Mouse (Mus musculus) heart, embryonic 16.5 days (tissue): ENCODE measurements at regions not wholly inside any gene's neighbourhood (a gene's known extent, or its start where the extent isn't known, plus 50 kb on each side); places are given as distances from the start of the nearest gene placed in this dataset.

ENCODE experiments used
- ATAC-seq: fragments of 200-750 bp; cut with Nextera tagmentation; replicated peaks from 2 replicates; pipeline ENCODE4 v1.8.0; 2017; ENCODE audit warnings: moderate number of reproducible peaks; ENCODE audit not compliant: insufficient read depth, low FRiP score; ENCODE audit errors: extremely low read depth
- H3K27ac ChIP-seq: fragments of 300-500 bp; sonication (generic); 2 replicates; pipeline ENCODE4 v1.5.1; 2014; ENCODE audit warnings: mild to moderate bottlenecking, low read length, control low read depth, moderate library complexity
- H3K27me3 ChIP-seq: fragments of 300-500 bp; sonication (generic); 2 replicates; pipeline ENCODE4 v1.6.1; 2014; ENCODE audit warnings: low read length, mixed read lengths; ENCODE audit not compliant: control insufficient read depth, insufficient read depth
- H3K36me3 ChIP-seq: fragments of 300-500 bp; sonication (generic); 2 replicates; pipeline ENCODE4 v1.6.1; 2014; ENCODE audit not compliant: control insufficient read depth, insufficient read depth
- H3K4me1 ChIP-seq: fragments of 300-500 bp; sonication (generic); 2 replicates; pipeline ENCODE4 v1.6.1; 2014; ENCODE audit warnings: low read length, mixed read lengths; ENCODE audit not compliant: control insufficient read depth, insufficient read depth
- H3K4me2 ChIP-seq: fragments of 300-500 bp; sonication (generic); 2 replicates; pipeline ENCODE4 v1.6.1; 2014; ENCODE audit warnings: low read depth, mild to moderate bottlenecking, control low read depth, low read length
- H3K4me3 ChIP-seq: fragments of 300-500 bp; sonication (generic); 2 replicates; pipeline ENCODE4 v1.5.1; 2014; ENCODE audit warnings: mild to moderate bottlenecking, control low read depth, low read length
- H3K9ac ChIP-seq: fragments of 300-500 bp; sonication (generic); 2 replicates; pipeline ENCODE4 v1.6.1; 2014; ENCODE audit warnings: low read length, control low read depth
- H3K9me3 ChIP-seq: fragments of 300-500 bp; sonication (generic); replicated peaks from 2 replicates; pipeline ENCODE4 v1.6.1; 2016; ENCODE audit warnings: low read length; ENCODE audit not compliant: control insufficient read depth
- WGBS: fragments of 180-500 bp; shearing (Covaris S2); extraction: QIAGEN DNeasy Blood & Tissue Kit; methylation state at CpG from one replicate; pipeline ENCODE4 v1.1.7; 2014; 5-methylcytosine and 5-hydroxymethylcytosine counted together

- H3K9me3 ChIP-seq = no peaks in the 10 kb centered on the region
- H3K27ac ChIP-seq = no peak overlapping the region
- H3K4me1 ChIP-seq = no peaks in the 10 kb centered on the region
- ATAC-seq = no peak
- H3K36me3 ChIP-seq = no peaks in the 10 kb centered on the region
- H3K4me2 ChIP-seq = no peak overlapping the region
- no peak overlapping the region for H3K4me3 ChIP-seq
- H3K9ac ChIP-seq = no peak overlapping the region
- no peaks in the 10 kb centered on the region for H3K27me3 ChIP-seq
Measured at GRCm38 (mm10) chr1:149463930-149464329, 497.2 kb downstream of the Pla2g4a start.

GRCm38 (mm10) chr1:149449801-149450493, 511.1 kb downstream of the Pla2g4a start:
- H3K4me1 ChIP-seq = no peaks in the 10 kb centered on the region
- no peaks in the 10 kb centered on the region for H3K36me3 ChIP-seq
- no peak overlapping the region for H3K4me2 ChIP-seq
- H3K27me3 ChIP-seq = no peaks in the 10 kb centered on the region
- no peak overlapping the region for H3K27ac ChIP-seq
- H3K9ac ChIP-seq = no peak overlapping the region
- 88% methylated on average over 2 of the region's 2 CpGs for WGBS
- H3K4me3 ChIP-seq = no peak overlapping the region
- no peak for ATAC-seq
- H3K9me3 ChIP-seq = no peaks in the 10 kb centered on the region

- Histone ChIP-seq H3K4me1 (no peaks in the 10 kb centered on the region), H3K4me3 (no peak overlapping the region), H3K9ac (no peak overlapping the region), H3K9me3 (no peaks in the 10 kb centered on the region), H3K27ac (no peak overlapping the region), H3K4me2 (no peak overlapping the region), H3K27me3 (no peaks in the 10 kb centered on the region), H3K36me3 (no peaks in the 10 kb centered on the region)
- no peak for ATAC-seq
- WGBS = 73% methylated on average over 5 of the region's 5 CpGs
Measured at GRCm38 (mm10) chr1:149448516-149448915, 512.6 kb downstream of the Pla2g4a start.

- Histone ChIP-seq H3K27me3 (no peaks in the 10 kb centered on the region), H3K4me1 (no peaks in the 10 kb centered on the region), H3K4me2 (no peak overlapping the region), H3K4me3 (no peak overlapping the region), H3K36me3 (no peaks in the 10 kb centered on the region), H3K9ac (no peak overlapping the region), H3K27ac (peak overlapping the region; percentile 61), H3K9me3 (no peaks in the 10 kb centered on the region)
- peak; percentile 92 for ATAC-seq
- 7% methylated on average over 1 of the region's 1 CpGs for WGBS
Measured at GRCm38 (mm10) chr1:149411009-149411408, 550.1 kb downstream of the Pla2g4a start.

GRCm38 (mm10) chr1:149405367-149405766, 555.7 kb downstream of the Pla2g4a start:
- Histone ChIP-seq H3K9ac (no peak overlapping the region), H3K9me3 (no peaks in the 10 kb centered on the region), H3K4me2 (no peak overlapping the region), H3K27ac (no peak overlapping the region), H3K4me3 (no peak overlapping the region), H3K36me3 (no peaks in the 10 kb centered on the region), H3K4me1 (no peaks in the 10 kb centered on the region), H3K27me3 (no peaks in the 10 kb centered on the region)
- WGBS = 68% methylated on average over 1 of the region's 1 CpGs
- ATAC-seq = no peak

- WGBS = 51% methylated on average over 3 of the region's 3 CpGs
- H3K27me3 ChIP-seq = no peaks in the 10 kb centered on the region
- no peaks in the 10 kb centered on the region for H3K4me1 ChIP-seq
- ATAC-seq = no peak
- no peaks in the 10 kb centered on the region for H3K36me3 ChIP-seq
- H3K4me3 ChIP-seq = no peak overlapping the region
- H3K4me2 ChIP-seq = no peak overlapping the region
- H3K27ac ChIP-seq = no peak overlapping the region
- no peak overlapping the region for H3K9ac ChIP-seq
- no peaks in the 10 kb centered on the region for H3K9me3 ChIP-seq
Measured at GRCm38 (mm10) chr1:149388706-149389105, 572.4 kb downstream of the Pla2g4a start.

GRCm38 (mm10) chr1:149351338-149351907, 609.7 kb downstream of the Pla2g4a start:
- H3K27me3 ChIP-seq = no peaks in the 10 kb centered on the region
- H3K9ac ChIP-seq = no peak overlapping the region
- H3K9me3 ChIP-seq = no peaks in the 10 kb centered on the region
- no peak overlapping the region for H3K4me3 ChIP-seq
- no peaks in the 10 kb centered on the region for H3K36me3 ChIP-seq
- no peak overlapping the region for H3K4me2 ChIP-seq
- H3K27ac ChIP-seq = no peak overlapping the region
- ATAC-seq = no peak
- no peaks in the 10 kb centered on the region for H3K4me1 ChIP-seq

GRCm38 (mm10) chr1:149347359-149347758, 613.7 kb downstream of the Pla2g4a start:
- H3K4me2 ChIP-seq = no peak overlapping the region
- no peaks in the 10 kb centered on the region for H3K36me3 ChIP-seq
- no peaks in the 10 kb centered on the region for H3K4me1 ChIP-seq
- no peaks in the 10 kb centered on the region for H3K9me3 ChIP-seq
- no peak overlapping the region for H3K9ac ChIP-seq
- WGBS = 97% methylated on average over 1 of the region's 1 CpGs
- no peak overlapping the region for H3K4me3 ChIP-seq
- no peaks in the 10 kb centered on the region for H3K27me3 ChIP-seq
- no peak overlapping the region for H3K27ac ChIP-seq
- ATAC-seq = no peak

GRCm38 (mm10) chr1:149338158-149338557, 622.9 kb downstream of the Pla2g4a start:
- no peak overlapping the region for H3K9ac ChIP-seq
- no peaks in the 10 kb centered on the region for H3K27me3 ChIP-seq
- no peaks in the 10 kb centered on the region for H3K36me3 ChIP-seq
- H3K4me3 ChIP-seq = no peak overlapping the region
- no peak overlapping the region for H3K4me2 ChIP-seq
- H3K27ac ChIP-seq = no peak overlapping the region
- H3K9me3 ChIP-seq = no peaks in the 10 kb centered on the region
- H3K4me1 ChIP-seq = no peaks in the 10 kb centered on the region
- 80% methylated on average over 5 of the region's 5 CpGs for WGBS
- ATAC-seq = no peak
